Mouse (Mus musculus) midbrain, embryonic 13.5 days (tissue): Measurements from ENCODE around the gene Yap1. TPM values are rescaled to one million over a fixed set of nuclear protein-coding genes. Genes with fewer than 3 reads are reported as not detected.

Experiments used
- ATAC-seq: fragments of 200-750 bp; cut with Nextera tagmentation; 2 replicates; pipeline ENCODE4 v1.8.0; 2017; ENCODE audit warnings: mild to moderate bottlenecking, moderate TSS enrichment, moderate library complexity
- H3K27ac ChIP-seq: fragments of 300-500 bp; sonication (generic); 2 replicates; pipeline ENCODE4 v1.5.1; 2015; ENCODE audit warnings: inconsistent platforms, mild to moderate bottlenecking, moderate library complexity
- H3K27me3 ChIP-seq: fragments of 300-500 bp; sonication (generic); 2 replicates; pipeline ENCODE4 v1.6.1; 2015; ENCODE audit warnings: mild to moderate bottlenecking, inconsistent platforms
- H3K36me3 ChIP-seq: fragments of 300-500 bp; sonication (generic); 2 replicates; pipeline ENCODE4 v1.6.1; 2015; ENCODE audit warnings: mild to moderate bottlenecking, inconsistent platforms
- H3K4me1 ChIP-seq: fragments of 300-500 bp; sonication (generic); replicated peaks from 2 replicates; pipeline ENCODE4 v1.6.1; 2015; ENCODE audit warnings: inconsistent platforms
- H3K4me2 ChIP-seq: fragments of 300-500 bp; sonication (generic); replicated peaks from 2 replicates; pipeline ENCODE4 v1.6.1; 2015; ENCODE audit warnings: moderate library complexity, mild to moderate bottlenecking, inconsistent platforms
- H3K4me3 ChIP-seq: fragments of 300-500 bp; sonication (generic); replicated peaks from 2 replicates; pipeline ENCODE4 v1.5.1; 2015; ENCODE audit warnings: mild to moderate bottlenecking, inconsistent platforms
- H3K9ac ChIP-seq: fragments of 300-500 bp; sonication (generic); replicated peaks from 2 replicates; pipeline ENCODE4 v1.6.1; 2015; ENCODE audit warnings: mild to moderate bottlenecking, inconsistent platforms
- H3K9me3 ChIP-seq: fragments of 300-500 bp; sonication (generic); 2 replicates; pipeline ENCODE4 v1.6.1; 2016; ENCODE audit warnings: mild to moderate bottlenecking, inconsistent platforms
- WGBS: fragments of 180-500 bp; shearing (Covaris S2); methylation state at CpG from one replicate; pipeline ENCODE4 v1.1.7; 2015; 5-methylcytosine and 5-hydroxymethylcytosine counted together
- polyA plus RNA-seq: library from polyadenylated mRNA; unstranded; fragments of >200 nt; fragmentation: Nextera tagmentation; extraction: Ambion mirVana; gene quantifications from 2 replicates; pipeline ENCODE4 v1.2.1, GENCODE M21; 2015

The Yap1 gene
- polyA plus RNA-seq, result 9.9 and 13.1 TPM in 2 replicates

DNA sequence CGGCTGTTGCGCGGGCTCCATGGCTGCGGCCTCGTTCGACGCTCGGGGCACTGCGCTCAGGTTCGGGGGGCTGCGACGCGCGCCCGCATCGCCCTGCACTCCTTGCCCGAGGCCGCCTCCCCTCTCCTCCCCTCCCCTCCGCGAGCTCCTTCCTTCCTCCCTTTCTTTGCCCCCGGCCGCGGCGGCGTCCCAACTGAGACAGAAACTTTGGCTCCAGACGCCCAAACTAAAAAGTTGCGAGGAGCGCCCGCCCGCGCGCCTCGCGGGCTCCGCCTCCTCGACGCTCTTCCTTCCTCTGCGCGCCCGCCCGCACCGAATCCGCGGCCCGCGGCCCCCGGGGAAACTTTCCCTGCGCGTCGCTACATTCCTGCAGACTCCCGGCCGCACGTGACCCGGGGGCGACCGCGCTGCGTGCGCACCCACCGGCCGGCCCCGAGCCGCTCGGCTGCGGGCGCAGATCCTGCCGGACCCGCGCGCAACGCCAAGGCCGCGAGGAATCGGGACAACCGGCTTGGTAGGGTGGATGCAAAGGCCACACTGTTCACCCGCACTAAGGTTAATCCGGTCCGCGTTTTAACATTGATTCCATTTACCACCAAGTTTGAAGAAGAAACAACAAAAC, at the start of gene Yap1:
Yap1 (minus strand) TSS at position 227 of the 622 bp plus-strand sequence.
- Histone ChIP-seq H3K4me2 (peak within 1 kb of the TSS; percentile 92), H3K27ac (peak within 1 kb of the TSS; percentile 78), H3K9ac (peak within 1 kb of the TSS; percentile 78), H3K36me3 (no peaks in the 10 kb centered on the region), H3K4me3 (peak within 1 kb of the TSS; percentile 73), H3K9me3 (no peaks in the 10 kb centered on the region), H3K27me3 (0 out of 2 replicates have a peak, but pooled peaks cover 5% of the 10 kb centered on the region), H3K4me1 (peaks cover 28% of the 10 kb centered on the region)
- WGBS, result under 1% methylated on average over 73 of the region's 79 CpGs
- ATAC-seq, result peak; percentile 86

DNA sequence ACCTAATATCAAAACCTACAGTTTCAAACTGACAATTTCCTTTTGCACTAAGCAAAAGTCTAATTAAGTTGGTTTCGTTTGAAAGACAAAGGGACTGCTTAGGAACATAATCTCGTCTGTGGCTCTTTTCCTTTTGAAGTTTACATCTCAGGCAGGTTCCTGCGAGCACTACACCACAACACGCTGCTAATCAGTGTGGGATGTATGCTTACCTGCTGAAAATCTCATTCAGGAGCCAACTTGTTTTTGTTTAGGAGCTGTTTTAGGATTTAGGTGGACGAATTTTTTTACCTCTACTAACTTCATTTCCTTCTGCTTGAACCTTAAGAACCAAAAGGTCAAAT, 38.6 kb upstream of the Yap1 start:
- Histone ChIP-seq H3K4me2 (peak overlapping the region; percentile 64), H3K9ac (peak overlapping the region; percentile 81; the same call in 1 of the 2 replicates), H3K27me3 (no peaks in the 10 kb centered on the region), H3K36me3 (no peaks in the 10 kb centered on the region), H3K9me3 (no peaks in the 10 kb centered on the region), H3K4me1 (peaks cover 16% of the 10 kb centered on the region), H3K4me3 (peak overlapping the region; percentile 75), H3K27ac (peak overlapping the region; percentile 88)
- ATAC-seq, result peak; percentile 73
- WGBS, result 13% methylated on average over 5 of the region's 5 CpGs

DNA sequence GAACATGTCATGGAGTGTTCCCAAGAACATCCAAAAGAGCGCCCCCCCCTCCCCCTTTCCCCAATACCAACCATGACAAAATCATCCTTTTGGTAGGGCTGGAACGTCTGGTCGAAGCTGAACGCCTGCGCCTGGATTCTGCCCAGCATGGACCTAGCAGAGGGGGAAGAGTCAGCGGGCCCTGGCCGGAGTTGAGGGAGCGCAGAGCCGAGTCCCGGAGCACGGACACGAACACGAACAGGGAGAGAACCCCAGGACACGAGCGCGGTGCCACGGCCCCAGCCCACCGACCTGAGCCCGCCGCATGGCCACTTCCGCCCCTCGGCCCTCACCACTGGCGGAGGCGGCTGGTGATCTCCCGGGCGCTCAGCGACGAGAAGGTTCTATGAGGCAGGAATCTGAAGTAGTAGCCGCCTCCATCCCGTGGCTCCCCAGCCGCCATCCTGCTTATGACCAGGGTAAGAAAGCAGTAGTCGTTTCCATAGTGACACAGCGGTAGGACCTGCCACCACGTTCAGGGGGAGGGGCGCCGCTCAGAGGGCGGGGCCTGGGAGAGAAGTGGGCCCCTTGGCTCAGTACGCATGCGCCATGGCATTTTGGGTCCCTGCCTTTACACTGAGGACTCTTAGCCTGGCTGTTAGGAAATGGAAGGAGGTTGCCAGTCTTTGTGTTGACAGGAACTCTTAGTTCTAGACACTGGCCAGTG, 38.1 kb upstream of the Yap1 start, which contains the start of gene Cfap300:
Cfap300 (minus strand) TSS at position 486 of the 706 bp plus-strand sequence.
- peaks cover 16% of the 10 kb centered on the region for H3K4me1 ChIP-seq
- ATAC-seq, result peak; percentile 99

DNA sequence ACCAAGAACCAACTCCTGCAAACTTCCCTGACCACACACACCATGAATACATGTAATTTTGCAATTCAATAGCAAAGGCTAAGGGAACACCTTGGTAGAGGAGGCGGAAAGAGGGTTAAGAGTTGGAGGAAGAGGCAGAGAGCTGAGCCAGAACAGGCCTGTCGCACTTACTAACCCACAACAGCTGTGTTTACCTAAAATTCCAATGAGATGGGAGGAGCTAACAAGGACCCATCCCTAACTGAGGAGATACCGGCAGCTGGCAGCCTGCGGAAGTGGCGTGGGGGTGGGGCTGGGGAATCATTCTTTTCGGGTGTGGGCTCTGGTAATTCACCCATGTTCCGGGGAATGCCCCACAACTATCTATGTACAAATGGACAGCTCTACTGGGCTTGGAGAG, 31.1 kb upstream of the Yap1 start:
- 0 out of 2 replicates have a peak, but pooled peaks cover 10% of the 10 kb centered on the region for H3K36me3 ChIP-seq
- no peak overlapping the region for H3K4me3 ChIP-seq
- WGBS, result 49% methylated on average over 7 of the region's 7 CpGs
- H3K9ac ChIP-seq, result no peak overlapping the region
- no peak overlapping the region for H3K4me2 ChIP-seq
- ATAC-seq, result 0 out of 2 replicates have a peak, but pooled peaks have one; percentile 10
- no peaks in the 10 kb centered on the region for H3K9me3 ChIP-seq
- no peak overlapping the region for H3K27ac ChIP-seq
- H3K27me3 ChIP-seq, result no peaks in the 10 kb centered on the region
- H3K4me1 ChIP-seq, result no peaks in the 10 kb centered on the region

More for the DNA sequence above, 38.1 kb upstream of the Yap1 start, which contains the start of gene Cfap300:
- no peaks in the 10 kb centered on the region for H3K36me3 ChIP-seq
- no peaks in the 10 kb centered on the region for H3K27me3 ChIP-seq
- peak within 1 kb of the TSS; percentile 88 for H3K27ac ChIP-seq
- H3K9ac ChIP-seq, result peak within 1 kb of the TSS; percentile 81
- no peaks in the 10 kb centered on the region for H3K9me3 ChIP-seq
- WGBS, result under 1% methylated on average over 39 of the region's 39 CpGs
- H3K4me3 ChIP-seq, result peak within 1 kb of the TSS; percentile 75
- H3K4me2 ChIP-seq, result peak within 1 kb of the TSS; percentile 64

DNA sequence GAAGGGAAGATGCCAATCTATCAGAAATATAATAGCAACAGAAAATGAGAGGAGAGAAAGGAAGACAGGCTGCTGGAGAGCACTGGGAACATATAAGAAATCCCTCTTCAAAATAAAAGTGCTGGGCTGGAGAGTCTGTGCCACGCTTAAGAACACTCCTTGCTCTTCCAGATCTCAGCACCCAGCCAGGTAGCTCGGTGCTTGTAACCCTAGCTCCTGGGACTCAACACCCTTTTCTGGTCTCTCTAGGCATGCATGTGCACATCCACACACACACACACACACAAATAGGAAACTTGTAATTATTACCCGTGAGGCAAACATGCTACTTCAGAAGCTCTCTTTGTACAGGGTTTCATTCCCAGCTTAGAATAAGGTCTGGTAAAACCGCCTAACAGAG, 30.7 kb upstream of the Yap1 start:
- no peaks in the 10 kb centered on the region for H3K9me3 ChIP-seq
- no peak overlapping the region for H3K27ac ChIP-seq
- no peaks in the 10 kb centered on the region for H3K4me1 ChIP-seq
- H3K4me2 ChIP-seq, result no peak overlapping the region
- H3K4me3 ChIP-seq, result no peak overlapping the region
- no peak overlapping the region for H3K9ac ChIP-seq
- no peak for ATAC-seq
- H3K27me3 ChIP-seq, result no peaks in the 10 kb centered on the region
- 58% methylated on average over 4 of the region's 4 CpGs for WGBS
- 0 out of 2 replicates have a peak, but pooled peaks cover 10% of the 10 kb centered on the region for H3K36me3 ChIP-seq

DNA sequence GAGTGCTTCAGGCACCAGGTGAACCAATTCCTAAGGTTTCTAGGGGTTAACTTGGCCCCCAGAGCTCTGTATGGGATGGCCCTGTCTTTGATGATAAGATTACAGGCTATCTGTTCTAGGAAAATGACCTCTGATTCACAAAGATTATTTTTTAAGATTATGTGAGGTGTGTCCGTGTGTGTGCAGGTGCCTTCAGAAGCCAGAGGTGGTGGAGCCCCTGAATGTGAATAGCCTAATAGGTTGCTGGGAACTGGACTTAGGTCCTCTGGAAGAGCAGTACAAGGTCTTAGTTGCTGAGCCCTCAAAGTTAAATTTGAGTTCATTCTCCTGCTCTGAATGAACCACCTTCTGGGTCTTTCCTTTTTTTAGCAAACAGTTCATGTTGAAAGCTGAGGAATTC, 29.7 kb upstream of the Yap1 start:
- no peak for ATAC-seq
- no peak overlapping the region for H3K4me3 ChIP-seq
- H3K4me1 ChIP-seq, result no peaks in the 10 kb centered on the region
- 89% methylated on average over 1 of the region's 1 CpGs for WGBS
- 0 out of 2 replicates have a peak, but pooled peaks cover 10% of the 10 kb centered on the region for H3K36me3 ChIP-seq
- H3K27me3 ChIP-seq, result no peaks in the 10 kb centered on the region
- H3K27ac ChIP-seq, result no peak overlapping the region
- H3K9me3 ChIP-seq, result no peaks in the 10 kb centered on the region
- no peak overlapping the region for H3K4me2 ChIP-seq
- no peak overlapping the region for H3K9ac ChIP-seq

DNA sequence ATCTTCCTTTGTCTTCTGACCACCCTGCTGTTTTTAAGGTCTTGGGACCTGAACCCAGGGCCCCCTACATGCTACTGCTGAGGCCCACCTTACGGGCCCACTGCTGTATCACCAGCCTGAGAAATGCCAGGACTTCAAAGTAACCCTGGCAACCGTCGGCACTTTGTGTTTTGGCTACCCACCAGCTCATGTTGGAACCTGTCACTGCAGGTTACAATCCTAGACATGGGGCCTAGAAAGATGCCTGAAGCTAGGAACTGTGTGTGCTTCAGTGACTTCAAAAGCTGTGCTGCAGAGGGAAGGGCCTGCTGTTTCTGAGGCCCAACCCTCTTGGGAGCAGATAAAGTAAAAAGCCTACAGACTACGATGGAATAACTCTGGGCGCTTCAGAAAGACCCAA, 28.5 kb upstream of the Yap1 start:
- Histone ChIP-seq H3K4me1 (no peaks in the 10 kb centered on the region), H3K4me3 (no peak overlapping the region), H3K9me3 (no peaks in the 10 kb centered on the region), H3K27ac (no peak overlapping the region), H3K9ac (no peak overlapping the region), H3K36me3 (0 out of 2 replicates have a peak, but pooled peaks cover 10% of the 10 kb centered on the region), H3K27me3 (no peaks in the 10 kb centered on the region), H3K4me2 (no peak overlapping the region)
- peak; percentile 40; the same call in 1 of the 2 replicates for ATAC-seq
- WGBS, result 77% methylated on average over 5 of the region's 5 CpGs

DNA sequence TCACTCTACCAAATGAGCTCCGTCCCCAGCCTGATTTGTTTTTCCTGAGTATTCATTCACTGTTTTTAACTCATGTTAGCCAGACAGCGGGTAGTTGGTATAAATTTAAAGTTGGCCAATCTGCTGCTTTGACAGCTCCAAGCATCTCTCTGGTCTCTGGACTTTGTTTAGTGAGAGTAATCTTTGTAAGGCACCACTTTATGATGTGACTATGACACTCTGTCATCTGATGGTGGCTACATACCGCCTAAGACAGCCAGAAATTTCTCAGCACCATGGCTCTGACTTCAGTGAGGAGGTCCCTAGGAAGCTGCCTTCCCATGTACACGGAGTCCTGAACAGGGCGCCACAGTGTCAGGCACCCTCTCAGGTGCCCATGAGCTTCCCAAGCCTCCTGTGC, 14.2 kb upstream of the Yap1 start:
- no peak overlapping the region for H3K4me3 ChIP-seq
- H3K36me3 ChIP-seq, result peaks cover 2% of the 10 kb centered on the region; the same call in 1 of the 2 replicates
- no peaks in the 10 kb centered on the region for H3K9me3 ChIP-seq
- no peaks in the 10 kb centered on the region for H3K4me1 ChIP-seq
- H3K27me3 ChIP-seq, result no peaks in the 10 kb centered on the region
- 89% methylated on average over 5 of the region's 5 CpGs for WGBS
- H3K4me2 ChIP-seq, result no peak overlapping the region
- H3K9ac ChIP-seq, result no peak overlapping the region
- H3K27ac ChIP-seq, result no peak overlapping the region
- ATAC-seq, result no peak

DNA sequence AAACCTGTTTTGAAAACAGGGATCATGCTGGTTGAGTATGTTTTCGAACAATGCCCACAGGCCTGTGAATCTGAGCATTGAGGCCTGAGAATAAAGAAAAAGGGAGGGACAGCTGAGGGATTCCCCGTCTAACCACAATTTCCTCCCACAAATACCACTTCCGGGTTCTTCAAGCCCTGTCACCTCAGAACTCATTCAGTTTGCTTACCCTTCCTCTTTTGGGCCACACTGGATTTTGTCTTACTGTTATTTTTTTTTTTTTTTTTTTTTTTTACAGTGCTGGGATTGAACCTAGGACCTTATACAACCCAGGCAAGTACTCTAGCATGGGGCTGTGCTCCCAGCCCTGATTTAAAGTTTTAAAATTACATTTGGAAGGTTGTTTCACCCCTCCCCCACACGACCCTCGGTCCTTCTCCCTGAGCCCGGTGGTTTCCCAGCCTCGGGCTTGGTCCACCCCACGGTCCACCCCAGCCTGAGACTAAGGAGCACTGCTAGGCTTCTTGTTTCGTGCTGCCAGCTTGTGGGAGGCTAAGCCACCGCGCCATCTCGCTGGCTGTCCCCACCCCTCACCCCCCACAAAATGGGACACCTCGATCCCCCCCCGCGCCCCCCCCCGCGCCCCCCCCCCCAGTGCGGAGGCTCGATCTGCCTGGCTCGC, 13.0 kb upstream of the Yap1 start:
- Histone ChIP-seq H3K4me2 (no peak overlapping the region), H3K27ac (no peak overlapping the region), H3K4me1 (no peaks in the 10 kb centered on the region), H3K4me3 (no peak overlapping the region), H3K9ac (no peak overlapping the region), H3K36me3 (peaks cover 2% of the 10 kb centered on the region; the same call in 1 of the 2 replicates), H3K9me3 (no peaks in the 10 kb centered on the region), H3K27me3 (no peaks in the 10 kb centered on the region)
- peak; percentile 50; the same call in 1 of the 2 replicates for ATAC-seq
- 63% methylated on average over 20 of the region's 20 CpGs for WGBS

DNA sequence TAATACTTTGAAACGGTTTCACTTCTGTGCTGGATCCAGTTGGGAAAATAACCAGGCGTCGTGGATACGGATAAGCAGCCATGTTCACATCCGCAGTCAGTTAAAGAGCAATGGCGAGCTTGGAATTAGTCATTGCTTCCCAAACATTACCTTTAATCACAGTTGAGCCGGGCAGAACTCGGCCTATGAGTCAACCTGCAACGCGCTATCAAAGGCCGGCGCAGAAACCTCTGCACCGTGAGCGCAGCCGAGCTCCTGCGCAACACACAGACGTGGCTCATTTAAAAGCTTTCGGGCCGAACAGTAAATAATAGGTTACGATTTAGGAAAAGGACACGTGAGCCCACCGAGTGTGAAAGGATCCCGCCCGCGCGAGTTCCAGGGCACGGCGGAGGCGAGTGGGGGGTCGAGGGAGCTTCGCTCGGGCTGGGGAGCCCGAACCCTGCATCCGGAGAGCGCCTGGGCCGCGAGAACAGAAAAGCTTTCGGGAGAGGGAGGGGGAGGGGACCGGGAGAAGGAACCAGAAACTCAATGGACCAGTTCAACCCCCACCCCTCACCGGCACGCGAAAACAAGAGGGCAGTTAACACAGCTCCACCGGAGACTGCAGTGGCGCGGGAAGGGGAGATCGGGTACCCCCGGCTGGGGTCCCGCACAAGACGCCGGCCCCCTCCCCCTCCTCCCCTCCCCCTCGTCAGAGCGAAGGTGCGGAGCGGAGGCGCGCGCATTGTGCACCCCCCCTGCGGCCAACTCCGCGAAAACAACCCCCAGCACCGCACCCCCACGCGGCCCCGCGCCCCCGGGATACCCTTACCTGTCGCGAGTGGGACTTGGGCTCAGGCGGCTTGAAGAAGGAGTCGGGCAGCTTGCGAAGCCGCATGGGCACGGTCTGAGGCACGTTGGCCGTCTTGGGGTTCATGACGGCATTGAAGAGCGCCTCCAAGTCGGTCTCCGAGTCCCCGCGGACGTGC, 810 bp downstream of the Yap1 start:
- Histone ChIP-seq H3K27ac (peak overlapping the region; percentile 78), H3K4me3 (peak overlapping the region; percentile 73), H3K9ac (peak overlapping the region; percentile 78), H3K4me2 (peak overlapping the region; percentile 92), H3K4me1 (peaks cover 28% of the 10 kb centered on the region), H3K27me3 (0 out of 2 replicates have a peak, but pooled peaks cover 5% of the 10 kb centered on the region), H3K36me3 (no peaks in the 10 kb centered on the region), H3K9me3 (no peaks in the 10 kb centered on the region)
- ATAC-seq, result peak; percentile 78
- under 1% methylated on average over 74 of the region's 82 CpGs for WGBS

DNA sequence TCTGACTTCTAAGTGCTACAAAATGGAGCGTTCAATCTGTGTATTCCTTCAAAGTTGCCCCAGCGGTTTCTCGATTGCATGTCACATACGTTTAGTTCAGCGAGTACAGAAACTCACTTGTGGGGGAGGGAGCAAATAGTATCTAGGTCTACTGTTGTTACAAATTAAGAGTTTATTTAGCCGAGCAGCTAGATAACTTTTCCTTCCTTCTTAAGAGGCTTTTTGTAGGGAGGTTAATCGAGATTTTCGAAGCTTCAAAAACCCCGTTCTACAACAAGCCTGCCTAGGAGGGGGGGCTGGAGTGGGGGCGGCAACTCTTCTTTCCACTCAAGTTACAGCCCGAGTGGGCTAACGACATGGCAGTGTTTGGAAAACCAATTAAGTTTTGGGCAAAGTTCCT, 1.6 kb downstream of the Yap1 start:
- no peak for ATAC-seq
- WGBS, result 2% methylated on average over 12 of the region's 12 CpGs
- no peak overlapping the region for H3K27ac ChIP-seq

More for the DNA sequence above, 1.6 kb downstream of the Yap1 start:
- Histone ChIP-seq H3K4me1 (peaks cover 28% of the 10 kb centered on the region), H3K27me3 (0 out of 2 replicates have a peak, but pooled peaks cover 5% of the 10 kb centered on the region), H3K9ac (peak overlapping the region; percentile 78), H3K4me2 (peak overlapping the region; percentile 92), H3K36me3 (no peaks in the 10 kb centered on the region), H3K9me3 (no peaks in the 10 kb centered on the region), H3K4me3 (peak overlapping the region; percentile 73)
